Mouse (Mus musculus) lung, embryonic 15.5 days (tissue): ENCODE results near the gene Dgka. TPM values are rescaled to one million over a fixed set of nuclear protein-coding genes. Genes with fewer than 3 reads are reported as not detected.
A peak's percentile ranks its signal among the peaks of the same experiment; 100 is the strongest.
"Not testable (repeated sequence)": the region's sequence is repeated elsewhere in the genome, so short reads cannot be mapped to it uniquely, and the experiment has no call there.

Source experiments
- ATAC-seq: fragments of 200-750 bp; cut with Nextera tagmentation; 2 replicates; pipeline ENCODE4 v1.8.0; 2017; ENCODE audit warnings: moderate number of reproducible peaks, borderline replicate concordance; ENCODE audit not compliant: low FRiP score, low TSS enrichment; ENCODE audit errors: extremely low read depth
- H3K27ac ChIP-seq: fragments of 300-500 bp; sonication (generic); 2 replicates; pipeline ENCODE4 v1.5.1; 2015; ENCODE audit warnings: moderate library complexity, mild to moderate bottlenecking, inconsistent platforms
- H3K27me3 ChIP-seq: fragments of 300-500 bp; sonication (generic); 2 replicates; pipeline ENCODE4 v1.6.1; 2015; ENCODE audit warnings: inconsistent platforms
- H3K36me3 ChIP-seq: fragments of 300-500 bp; sonication (generic); 2 replicates; pipeline ENCODE4 v1.6.1; 2015; ENCODE audit warnings: inconsistent platforms
- H3K4me1 ChIP-seq: fragments of 300-500 bp; sonication (generic); 2 replicates; pipeline ENCODE4 v1.6.1; 2015; ENCODE audit warnings: inconsistent platforms
- H3K4me2 ChIP-seq: fragments of 300-500 bp; sonication (generic); 2 replicates; pipeline ENCODE4 v1.6.1; 2015; ENCODE audit warnings: inconsistent platforms, mild to moderate bottlenecking, moderate library complexity
- H3K4me3 ChIP-seq: fragments of 300-500 bp; sonication (generic); 2 replicates; pipeline ENCODE4 v1.5.1; 2015; ENCODE audit warnings: mild to moderate bottlenecking, inconsistent platforms
- H3K9ac ChIP-seq: fragments of 300-500 bp; sonication (generic); 2 replicates; pipeline ENCODE4 v1.6.1; 2015; ENCODE audit warnings: inconsistent platforms
- H3K9me3 ChIP-seq: fragments of 300-500 bp; sonication (generic); 2 replicates; pipeline ENCODE4 v1.6.1; 2016; ENCODE audit warnings: inconsistent platforms
- WGBS: fragments of 180-500 bp; shearing (Covaris S2); methylation state at CpG from one replicate; pipeline ENCODE4 v1.1.7; 2015; 5-methylcytosine and 5-hydroxymethylcytosine counted together
- polyA plus RNA-seq: library from polyadenylated mRNA; unstranded; fragments of >200 nt; fragmentation: Nextera tagmentation; extraction: Ambion mirVana; gene quantifications from 2 replicates; pipeline ENCODE4 v1.2.1, GENCODE M21; 2015

The Dgka gene
- polyA plus RNA-seq, 1 experiment from 2014 or later, result 10.5 TPM

DNA sequence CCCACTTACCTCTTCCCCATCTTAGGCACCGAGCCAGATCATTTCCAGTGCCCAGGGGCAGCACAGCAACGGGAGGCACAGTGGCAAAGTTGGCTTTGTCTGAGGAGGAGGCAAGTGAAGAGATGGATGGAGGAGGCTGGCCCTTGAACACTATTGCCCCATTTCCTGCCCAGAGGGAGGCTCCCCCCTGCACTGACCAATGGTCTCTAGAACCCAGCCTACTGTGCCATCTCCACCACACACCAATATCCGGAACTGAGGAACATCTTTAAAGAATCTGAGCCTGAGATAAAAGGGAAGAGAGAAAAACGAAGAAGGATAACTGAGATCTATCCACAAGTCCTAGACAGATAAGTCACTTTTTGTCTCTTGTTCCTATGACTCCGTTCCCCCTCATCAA lies 16.6 kb downstream of the Dgka start:
- H3K4me3 ChIP-seq, result no peak overlapping the region

DNA sequence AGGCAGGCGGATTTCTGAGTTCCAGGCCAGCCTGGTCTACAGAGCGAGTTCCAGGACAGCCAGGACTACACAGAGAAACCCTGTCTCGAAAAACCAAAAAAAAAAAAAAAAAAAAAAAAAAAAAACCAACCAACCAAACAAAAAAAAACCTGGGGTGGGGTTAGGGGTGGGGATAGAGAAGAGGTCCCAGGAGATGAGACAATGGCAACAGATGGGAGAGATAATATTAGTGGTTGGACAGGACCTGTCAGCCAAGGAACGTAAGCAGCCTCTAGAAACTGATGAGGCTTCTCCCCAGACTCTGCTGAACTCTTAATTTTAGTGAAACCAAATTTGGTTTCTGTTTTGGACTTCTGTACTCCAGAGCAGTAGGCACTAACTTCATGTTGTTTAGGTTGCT lies 19.2 kb downstream of the Dgka start:
- not testable (repeated sequence) for ATAC-seq, H3K27me3 ChIP-seq, H3K9me3 ChIP-seq, H3K36me3 ChIP-seq, H3K4me2 ChIP-seq, H3K4me3 ChIP-seq, H3K4me1 ChIP-seq, H3K27ac ChIP-seq, H3K9ac ChIP-seq
- whole genome bisulfite sequencing, result 84% methylated on average over 3 of the region's 4 CpGs

More for the DNA sequence above, 16.6 kb downstream of the Dgka start:
- Histone ChIP-seq H3K27ac (no peak overlapping the region), H3K27me3 (no peaks in the 10 kb centered on the region), H3K9ac (no peak overlapping the region), H3K4me2 (no peak overlapping the region), H3K4me1 (no peaks in the 10 kb centered on the region; the same call in 1 of the 2 replicates), H3K36me3 (peaks cover 4% of the 10 kb centered on the region; the same call in 1 of the 2 replicates), H3K9me3 (no peaks in the 10 kb centered on the region)
- WGBS, result 75% methylated on average over 5 of the region's 5 CpGs
- no peak for ATAC-seq

DNA sequence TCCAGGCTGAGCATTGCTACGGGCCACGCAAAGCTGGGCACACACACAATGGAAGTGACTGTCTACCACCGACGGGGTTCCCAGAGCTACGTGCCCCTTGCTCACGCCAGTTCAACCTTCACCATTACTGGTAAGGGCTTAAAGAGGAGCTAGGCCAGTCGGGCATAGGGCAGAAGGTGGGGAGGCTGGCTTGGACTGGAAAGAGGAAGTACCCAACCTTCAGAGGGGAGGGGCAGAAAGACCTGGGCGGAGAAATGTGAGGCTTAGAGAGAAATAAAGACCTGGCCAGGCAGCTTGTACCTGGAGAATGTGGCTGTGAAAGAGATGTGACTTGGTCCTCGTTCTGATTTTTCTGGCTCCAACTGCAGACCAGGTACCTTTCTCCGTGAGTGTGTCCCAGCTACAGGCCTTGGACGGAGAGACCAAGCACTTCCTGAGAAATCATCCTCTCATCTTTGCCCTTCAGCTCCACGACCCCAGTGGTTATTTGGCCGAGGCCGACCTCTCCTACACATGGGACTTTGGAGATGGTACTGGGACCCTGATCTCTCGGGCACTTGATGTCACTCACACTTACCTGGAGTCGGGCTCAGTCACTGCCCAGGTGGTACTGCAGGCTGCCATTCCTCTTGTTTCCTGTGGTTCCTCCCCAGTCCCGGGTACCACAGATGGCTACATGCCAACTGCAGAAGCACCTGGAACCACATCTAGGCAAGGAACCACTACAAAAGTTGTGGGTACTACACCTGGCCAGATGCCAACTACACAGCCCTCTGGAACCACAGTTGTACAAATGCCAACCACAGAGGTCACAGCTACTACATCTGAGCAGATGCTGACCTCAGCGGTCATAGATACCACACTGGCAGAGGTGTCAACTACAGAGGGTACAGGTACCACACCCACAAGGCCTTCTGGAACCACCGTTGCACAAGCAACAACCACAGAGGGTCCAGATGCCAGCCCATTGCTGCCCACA lies 28.8 kb downstream of the Dgka start:
- ATAC-seq, result no peak
- WGBS, result 85% methylated on average over 19 of the region's 19 CpGs
- no peak overlapping the region for H3K27ac ChIP-seq
- no peaks in the 10 kb centered on the region for H3K4me1 ChIP-seq
- no peak overlapping the region for H3K4me2 ChIP-seq
- no peak overlapping the region for H3K9ac ChIP-seq
- no peaks in the 10 kb centered on the region for H3K27me3 ChIP-seq
- H3K9me3 ChIP-seq, result no peaks in the 10 kb centered on the region
- H3K36me3 ChIP-seq, result no peaks in the 10 kb centered on the region
- H3K4me3 ChIP-seq, result no peak overlapping the region

DNA sequence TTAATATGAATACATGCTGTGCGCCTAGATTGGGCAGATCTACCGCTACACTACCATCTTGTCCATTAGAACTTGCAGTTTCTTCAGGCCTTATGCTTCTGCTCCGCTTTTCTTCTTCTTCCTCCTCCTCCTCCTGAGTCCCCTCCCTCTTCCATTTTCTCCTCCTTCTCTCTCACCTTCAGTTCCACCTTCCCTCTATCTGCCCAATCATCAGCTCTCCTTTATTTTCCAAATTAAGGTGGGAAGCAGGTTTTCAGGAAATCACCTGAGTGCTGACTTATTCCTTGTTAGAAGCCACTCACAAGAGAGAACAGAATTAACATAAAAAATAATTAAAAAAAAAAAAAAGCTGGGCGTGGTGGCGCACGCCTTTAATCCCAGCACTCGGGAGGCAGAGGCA lies 33.3 kb downstream of the Dgka start:
- WGBS, result 95% methylated on average over 7 of the region's 7 CpGs
- not testable (repeated sequence) for ATAC-seq

DNA sequence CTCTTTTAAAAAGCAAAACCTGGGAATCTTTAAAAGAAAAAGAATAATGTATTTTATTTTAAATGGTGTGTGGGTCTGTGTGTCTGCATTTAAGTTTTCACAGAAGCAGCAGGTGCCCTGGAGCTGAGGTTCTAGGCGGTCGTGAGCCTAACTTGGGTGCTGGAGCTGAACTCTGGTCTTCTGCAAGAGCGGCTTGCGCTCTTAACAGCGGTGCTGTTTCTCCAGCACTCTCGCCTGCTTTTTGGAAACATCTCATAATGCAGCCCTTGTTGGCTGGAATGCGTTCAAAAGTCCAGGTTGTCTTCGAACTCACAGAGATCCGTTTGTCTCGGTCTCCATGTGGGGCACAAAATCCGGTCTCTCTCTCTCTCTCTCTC lies 39.4 kb downstream of the Dgka start:
- 10% methylated on average over 11 of the region's 11 CpGs for WGBS
- ATAC-seq, result no peak

More for the DNA sequence above, 33.3 kb downstream of the Dgka start:
- not testable (repeated sequence) for H3K4me2 ChIP-seq, H3K9ac ChIP-seq, H3K4me1 ChIP-seq, H3K4me3 ChIP-seq, H3K27ac ChIP-seq, H3K27me3 ChIP-seq, H3K36me3 ChIP-seq, H3K9me3 ChIP-seq

DNA sequence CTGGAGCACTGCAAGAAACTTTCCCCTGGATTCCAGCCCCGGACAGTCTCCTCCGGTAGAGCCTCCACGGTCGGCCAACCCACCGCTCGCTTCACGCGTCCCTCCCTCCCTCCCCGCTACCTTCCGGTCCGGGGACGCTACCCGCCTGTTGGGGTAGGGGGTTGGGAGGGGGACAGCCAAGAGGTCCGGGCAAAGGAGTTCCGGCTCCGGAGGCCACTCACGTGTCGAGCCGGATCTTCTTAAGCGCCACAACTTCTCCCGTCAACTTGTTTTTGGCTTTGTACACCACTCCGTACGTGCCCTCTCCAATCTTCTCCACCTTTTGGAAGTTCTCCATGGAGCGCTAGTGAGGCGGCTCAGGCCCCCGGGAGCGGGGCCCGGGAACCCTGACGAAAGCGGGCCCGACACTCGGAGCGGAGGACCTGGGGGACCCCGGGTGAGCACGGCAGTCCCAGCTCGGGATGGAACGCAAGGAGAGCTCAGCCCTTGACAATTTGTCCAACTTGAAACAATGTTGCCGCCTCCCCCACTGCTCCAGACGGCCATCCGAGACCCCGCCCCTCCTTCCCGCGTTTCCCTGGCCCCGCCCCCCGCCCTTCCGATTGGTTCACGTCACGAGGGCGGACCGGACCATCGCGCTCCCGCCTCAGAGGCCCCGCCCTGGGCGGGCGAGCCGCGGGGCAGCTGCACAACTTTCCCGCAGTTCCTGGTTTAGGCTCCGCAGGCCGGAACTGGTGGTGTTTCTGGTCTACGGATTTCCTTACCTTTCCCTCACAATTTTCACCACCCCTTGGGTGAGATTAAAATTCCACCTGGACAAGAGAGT lies 40.0 kb downstream of the Dgka start, which contains the start of gene Cdk2:
Gene Cdk2, minus strand, starts transcription at position 541 of the 826 bp plus-strand sequence.
- no peaks in the 10 kb centered on the region for H3K27me3 ChIP-seq
- peak within 1 kb of the TSS; percentile 99 for H3K27ac ChIP-seq
- H3K9me3 ChIP-seq, result no peaks in the 10 kb centered on the region
- WGBS, result under 1% methylated on average over 60 of the region's 62 CpGs
- peak; percentile 94 for ATAC-seq
- H3K4me2 ChIP-seq, result peak within 1 kb of the TSS; percentile 73
- peaks cover 18% of the 10 kb centered on the region for H3K4me1 ChIP-seq
- H3K9ac ChIP-seq, result peak within 1 kb of the TSS; percentile 91
- peaks cover 32% of the 10 kb centered on the region for H3K36me3 ChIP-seq
- peak within 1 kb of the TSS; percentile 96 for H3K4me3 ChIP-seq

More for the DNA sequence above, 39.4 kb downstream of the Dgka start:
- Histone ChIP-seq H3K27ac (peak overlapping the region; percentile 99), H3K9me3 (no peaks in the 10 kb centered on the region), H3K4me2 (peak overlapping the region; percentile 62), H3K27me3 (no peaks in the 10 kb centered on the region), H3K4me3 (peak overlapping the region; percentile 96), H3K36me3 (peaks cover 26% of the 10 kb centered on the region), H3K9ac (peak overlapping the region; percentile 58), H3K4me1 (peaks cover 18% of the 10 kb centered on the region)

GRCm38 (mm10) chr10:128703895-128704294 lies 40.8 kb downstream of the Dgka start, which contains the start of gene Pmel:
Gene Pmel, plus strand, starts transcription at chr10:128704195.
- H3K9ac ChIP-seq, result peak within 1 kb of the TSS; percentile 91
- H3K27ac ChIP-seq, result peak within 1 kb of the TSS; percentile 99
- ATAC-seq, result no peak
- no peaks in the 10 kb centered on the region for H3K9me3 ChIP-seq
- H3K36me3 ChIP-seq, result peaks cover 41% of the 10 kb centered on the region
- H3K4me1 ChIP-seq, result peaks cover 18% of the 10 kb centered on the region
- no peaks in the 10 kb centered on the region for H3K27me3 ChIP-seq
- peak within 1 kb of the TSS; percentile 96 for H3K4me3 ChIP-seq
- H3K4me2 ChIP-seq, result peak within 1 kb of the TSS; percentile 73
- WGBS, result 4% methylated on average over 4 of the region's 4 CpGs

- 72% methylated on average over 6 of the region's 6 CpGs for WGBS
- Histone ChIP-seq H3K4me3 (no peak overlapping the region), H3K27me3 (no peaks in the 10 kb centered on the region), H3K4me1 (peaks cover 19% of the 10 kb centered on the region), H3K36me3 (peaks cover 52% of the 10 kb centered on the region), H3K9ac (no peak overlapping the region), H3K4me2 (no peak overlapping the region), H3K27ac (no peak overlapping the region), H3K9me3 (no peaks in the 10 kb centered on the region)
- no peak for ATAC-seq
These were observed 42.2 kb downstream of the Dgka start for GRCm38 (mm10) chr10:128702328-128703007.

DNA sequence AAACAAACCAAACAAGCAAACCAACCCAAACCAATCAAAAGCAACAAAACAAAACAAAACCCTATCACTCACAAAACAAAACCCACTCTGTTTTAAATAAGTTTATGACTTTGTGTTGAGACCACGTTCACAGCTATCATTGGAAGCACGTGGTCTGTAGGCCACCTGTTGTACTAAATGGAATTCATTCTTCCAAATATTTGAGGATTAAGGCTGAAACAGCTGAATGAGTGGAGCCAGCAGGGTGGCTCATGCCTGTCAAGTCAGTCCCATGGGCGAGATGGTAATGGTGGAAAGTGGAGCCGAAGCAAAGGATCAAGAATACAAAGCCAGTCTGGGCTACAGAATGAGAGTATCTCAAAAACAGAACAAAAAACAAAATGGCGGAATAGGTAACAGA lies 43.9 kb downstream of the Dgka start:
- WGBS, result 93% methylated on average over 5 of the region's 5 CpGs
- peaks cover 20% of the 10 kb centered on the region for H3K4me1 ChIP-seq
- no peaks in the 10 kb centered on the region for H3K9me3 ChIP-seq
- no peak overlapping the region for H3K27ac ChIP-seq
- H3K36me3 ChIP-seq, result peaks cover 54% of the 10 kb centered on the region
- no peak overlapping the region for H3K4me2 ChIP-seq
- no peaks in the 10 kb centered on the region for H3K27me3 ChIP-seq
- no peak overlapping the region for H3K4me3 ChIP-seq
- ATAC-seq, result no peak
- no peak overlapping the region for H3K9ac ChIP-seq

- WGBS, result 82% methylated on average over 11 of the region's 11 CpGs
- H3K4me1 ChIP-seq, result peaks cover 21% of the 10 kb centered on the region
- no peak for ATAC-seq
- H3K4me2 ChIP-seq, result no peak overlapping the region
- peaks cover 54% of the 10 kb centered on the region for H3K36me3 ChIP-seq
- H3K4me3 ChIP-seq, result no peak overlapping the region
- H3K9ac ChIP-seq, result no peak overlapping the region
- no peak overlapping the region for H3K27ac ChIP-seq
- H3K27me3 ChIP-seq, result no peaks in the 10 kb centered on the region
- H3K9me3 ChIP-seq, result no peaks in the 10 kb centered on the region
These were observed 45.0 kb downstream of the Dgka start for GRCm38 (mm10) chr10:128699611-128700010.

DNA sequence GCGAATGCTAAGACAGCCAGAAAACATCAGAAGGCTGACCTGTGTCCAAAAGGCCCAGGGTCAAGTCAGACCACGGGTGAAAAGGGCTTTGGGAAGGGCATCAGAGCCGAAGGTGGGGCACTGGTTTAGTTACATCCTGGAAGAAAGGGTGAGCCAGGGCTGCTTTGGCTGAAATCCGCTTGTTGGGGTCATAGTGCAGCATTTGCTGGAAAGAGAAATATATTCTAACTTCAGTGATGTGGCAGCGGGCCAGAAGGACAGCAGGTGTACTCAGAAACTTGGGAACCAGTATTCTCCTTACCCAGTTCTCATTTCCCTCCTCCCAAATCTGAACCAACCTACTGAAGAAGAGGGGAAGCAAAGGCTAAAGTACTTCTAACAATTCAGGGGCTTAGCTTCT lies 45.6 kb downstream of the Dgka start:
- H3K36me3 ChIP-seq, result peaks cover 54% of the 10 kb centered on the region
- H3K27ac ChIP-seq, result no peak overlapping the region
- H3K9me3 ChIP-seq, result no peaks in the 10 kb centered on the region
- H3K27me3 ChIP-seq, result no peaks in the 10 kb centered on the region
- H3K4me2 ChIP-seq, result no peak overlapping the region
- no peak overlapping the region for H3K4me3 ChIP-seq
- WGBS, result 75% methylated on average over 5 of the region's 5 CpGs
- H3K9ac ChIP-seq, result no peak overlapping the region
- peaks cover 25% of the 10 kb centered on the region for H3K4me1 ChIP-seq
- no peak for ATAC-seq
